Mouse (Mus musculus) lung, postnatal 0 days (tissue): Measurements from ENCODE around the gene Tas2r126. TPM values are rescaled to one million over a fixed set of nuclear protein-coding genes. Genes with fewer than 3 reads are reported as not detected.

Experiments used
- ATAC-seq: fragments of 200-750 bp; cut with Nextera tagmentation; 2 replicates; pipeline ENCODE4 v1.8.0; 2017; ENCODE audit warnings: moderate library complexity
- DNase-seq: peaks from one replicate; pipeline ENCODE4 v3.0.0-alpha.2; 2016; ENCODE audit warnings: low spot score
- H3K27ac ChIP-seq: fragments of 300-500 bp; sonication (generic); 2 replicates; pipeline ENCODE4 v1.5.1; 2014; ENCODE audit warnings: antibody characterized with exemption, mild to moderate bottlenecking, low read length, mixed read lengths
- H3K27me3 ChIP-seq: fragments of 300-500 bp; sonication (generic); replicated peaks from 2 replicates; pipeline ENCODE4 v1.6.1; 2014; ENCODE audit warnings: low read length, mixed read lengths; ENCODE audit not compliant: insufficient read depth
- H3K36me3 ChIP-seq: fragments of 300-500 bp; sonication (generic); 2 replicates; pipeline ENCODE4 v1.6.1; 2014; ENCODE audit warnings: low read length, mixed read lengths; ENCODE audit not compliant: insufficient read depth
- H3K4me1 ChIP-seq: fragments of 300-500 bp; sonication (generic); 2 replicates; pipeline ENCODE4 v1.6.1; 2014; ENCODE audit warnings: antibody characterized with exemption, low read depth, low read length, mixed read lengths; ENCODE audit not compliant: insufficient read depth
- H3K4me2 ChIP-seq: fragments of 300-500 bp; sonication (generic); replicated peaks from 2 replicates; pipeline ENCODE4 v1.6.1; 2014; ENCODE audit warnings: low read depth, mild to moderate bottlenecking, low read length, moderate library complexity, mixed read lengths
- H3K4me3 ChIP-seq: fragments of 300-500 bp; sonication (generic); 2 replicates; pipeline ENCODE4 v1.5.1; 2014; ENCODE audit warnings: low read depth, low read length
- H3K9ac ChIP-seq: fragments of 300-500 bp; sonication (generic); replicated peaks from 2 replicates; pipeline ENCODE4 v1.6.1; 2014; ENCODE audit warnings: low read depth, mild to moderate bottlenecking
- H3K9me3 ChIP-seq: fragments of 300-500 bp; sonication (generic); 2 replicates; pipeline ENCODE4 v1.6.1; 2016; ENCODE audit warnings: low read length, mixed read lengths
- CTCF ChIP-seq: IDR thresholded peaks from 2 replicates; pipeline ENCODE4 v1.5.1; 2016; ENCODE audit warnings: antibody characterized with exemption, mild to moderate bottlenecking
- EP300 ChIP-seq: IDR thresholded peaks from 2 replicates; pipeline ENCODE4 v1.6.1; 2016; ENCODE audit warnings: antibody characterized with exemption, mild to moderate bottlenecking, control low read depth
- WGBS: fragments of 180-500 bp; shearing (Covaris S2); extraction: QIAGEN DNeasy Blood & Tissue Kit; methylation state at CpG from one replicate; pipeline ENCODE4 v1.1.7; 2014; 5-methylcytosine and 5-hydroxymethylcytosine counted together
- polyA plus RNA-seq: library from polyadenylated mRNA; unstranded; fragments of >200 nt; fragmentation: Nextera tagmentation; extraction: Ambion mirVana; gene quantifications from 2 replicates; pipeline ENCODE4 v1.2.1, GENCODE M21; 2015

The Tas2r126 gene
- polyA plus RNA-seq, 1 experiment from 2014 or later, result not detected

GRCm38 (mm10) chr6:42476235-42476634 lies 41.9 kb downstream of the Tas2r126 start, which contains the start of gene Olfr457:
TSS of gene Olfr457 (minus strand) at chr6:42476335.
- TF ChIP-seq CTCF, result no peak
- TF ChIP-seq EP300, result no peak
- no peak within 1 kb of the TSS for H3K27ac ChIP-seq
- no peak for DNase-seq
- no peak within 1 kb of the TSS for H3K4me3 ChIP-seq
- H3K9ac ChIP-seq, result no peak within 1 kb of the TSS
- no peaks in the 10 kb centered on the region for H3K36me3 ChIP-seq
- 61% methylated on average over 1 of the region's 1 CpGs for WGBS
- H3K4me1 ChIP-seq, result no peaks in the 10 kb centered on the region
- no peak within 1 kb of the TSS for H3K4me2 ChIP-seq
- ATAC-seq, result no peak
- no peaks in the 10 kb centered on the region for H3K9me3 ChIP-seq
- no peaks in the 10 kb centered on the region for H3K27me3 ChIP-seq

GRCm38 (mm10) chr6:42484633-42485032 lies 50.3 kb downstream of the Tas2r126 start:
- no peak overlapping the region for H3K9ac ChIP-seq
- H3K4me3 ChIP-seq, result no peak overlapping the region
- no peaks in the 10 kb centered on the region for H3K9me3 ChIP-seq
- H3K4me2 ChIP-seq, result no peak overlapping the region
- TF ChIP-seq EP300 (peak; percentile 62), CTCF (no peak)
- peak; percentile 65 for ATAC-seq
- H3K27ac ChIP-seq, result no peak overlapping the region
- H3K27me3 ChIP-seq, result no peaks in the 10 kb centered on the region
- no peaks in the 10 kb centered on the region for H3K4me1 ChIP-seq
- peak; percentile 71 for DNase-seq
- no peaks in the 10 kb centered on the region for H3K36me3 ChIP-seq

Other genes starting within 250 kb of the Tas2r126 start
- gene Tas2r144, start 219.2 kb upstream of the Tas2r126 start, polyA plus RNA-seq, result not detected in 2 replicates
- gene Gstk1, start 188.6 kb upstream of the Tas2r126 start, polyA plus RNA-seq, result 94.8 and 105 TPM in 2 replicates
- gene Tmem139, start 172.6 kb upstream of the Tas2r126 start, polyA plus RNA-seq, result 22.9 and 26.5 TPM in 2 replicates
- 29.0 and 33.1 TPM in 2 replicates for gene Casp2, start 169.6 kb upstream of the Tas2r126 start, polyA plus RNA-seq
- 0.05 TPM in 1 of 2 replicates, not detected in the other for gene Clcn1, start 147.8 kb upstream of the Tas2r126 start, polyA plus RNA-seq
- not detected in 2 replicates for gene Fam131b, start 109.9 kb upstream of the Tas2r126 start, polyA plus RNA-seq
- gene Zyx, start 84.9 kb upstream of the Tas2r126 start, polyA plus RNA-seq, result 166 and 183 TPM in 2 replicates
- 21.8 TPM in 2 replicates for gene Epha1, start 61.3 kb upstream of the Tas2r126 start, polyA plus RNA-seq
- 0.15 TPM in 1 of 2 replicates, not detected in the other for gene Tas2r143, start 34.3 kb upstream of the Tas2r126 start, polyA plus RNA-seq
- 0.18 TPM in 1 of 2 replicates, not detected in the other for gene Tas2r135, start 29.1 kb upstream of the Tas2r126 start, polyA plus RNA-seq
- 0.08 TPM in 1 of 2 replicates, not detected in the other for gene Olfr458, start 30.7 kb downstream of the Tas2r126 start, polyA plus RNA-seq
- 0.06 TPM in 2 replicates for gene Olfr457, start 41.8 kb downstream of the Tas2r126 start, polyA plus RNA-seq
- 0.30 and 0.33 TPM in 2 replicates for gene Olfr456, start 52.7 kb downstream of the Tas2r126 start, polyA plus RNA-seq
- gene Olfr455, start 113.1 kb downstream of the Tas2r126 start, polyA plus RNA-seq, result 0.04 and 0.13 TPM in 2 replicates
- gene Tcaf3, start 163.2 kb downstream of the Tas2r126 start, polyA plus RNA-seq, result 0.05 TPM in 1 of 2 replicates, not detected in the other
- gene Tcaf2, start 210.7 kb downstream of the Tas2r126 start, polyA plus RNA-seq, result 2.7 TPM in 2 replicates